Mouse (Mus musculus): ENCODE data around the gene Arid3a.

Gene Arid3a

GRCm38 (mm10) chr10:79945507-79946234 lies 18.8 kb downstream of the Arid3a start:
- in situ Hi-C loops (cut with MseI, MboI): no loop called here

- in situ Hi-C loops (cut with MseI, MboI): no loop called here
Measured at GRCm38 (mm10) chr10:79946752-79947322, 20.0 kb downstream of the Arid3a start.

- in situ Hi-C loops (cut with MseI, MboI): no loop called here
Measured at GRCm38 (mm10) chr10:79947502-79947901, 20.7 kb downstream of the Arid3a start.

GRCm38 (mm10) chr10:79949873-79950272 lies 23.0 kb downstream of the Arid3a start:
- in situ Hi-C loops (cut with MseI, MboI): loop anchor here in 1 of 2 experiments (10.0 kb wide), 1 partner anchor 65 kb away; the partner anchor contains the start of gene Elane

- in situ Hi-C loops (cut with MseI, MboI): loop anchor here in 1 of 2 experiments (10.0 kb wide), 1 partner anchor 66 kb away; the partner anchor contains the start of gene Elane
Measured at GRCm38 (mm10) chr10:79950661-79951060, 23.8 kb downstream of the Arid3a start.

- in situ Hi-C loops (cut with MseI, MboI): loop anchor here in 1 of 2 experiments (10.0 kb wide), 1 partner anchor 69 kb away; the partner anchor contains the start of gene Elane
Measured at GRCm38 (mm10) chr10:79953946-79954345, 27.1 kb downstream of the Arid3a start.

GRCm38 (mm10) chr10:79955691-79956090 lies 28.8 kb downstream of the Arid3a start:
- in situ Hi-C loops (cut with MseI, MboI): loop anchor here in 1 of 2 experiments (10.0 kb wide), 1 partner anchor 71 kb away; the partner anchor contains the start of gene Elane

- in situ Hi-C loops (cut with MseI, MboI): loop anchor here in 1 of 2 experiments (10.0 kb wide), 1 partner anchor 72 kb away; the partner anchor contains the start of gene Elane
Measured at GRCm38 (mm10) chr10:79956643-79957154, 29.9 kb downstream of the Arid3a start.

GRCm38 (mm10) chr10:79958140-79958816 lies 31.4 kb downstream of the Arid3a start:
- in situ Hi-C loops (cut with MseI, MboI): loop anchor here in 1 of 2 experiments (10.0 kb wide), 1 partner anchor 73 kb away; the partner anchor contains the start of gene Elane

- in situ Hi-C loops (cut with MseI, MboI): loop anchor here in 1 of 2 experiments (10.0 kb wide), 1 partner anchor 75 kb away; the partner anchor contains the start of gene Elane
Measured at GRCm38 (mm10) chr10:79959412-79959811, 32.6 kb downstream of the Arid3a start.

- in situ Hi-C loops (cut with MseI, MboI): loop anchor here in 1 of 2 experiments (10.0 kb wide), 1 partner anchor 75 kb away; the partner anchor contains the start of gene Elane
Measured at GRCm38 (mm10) chr10:79959847-79960601, 33.2 kb downstream of the Arid3a start, which contains the start of gene Wdr18. Gene Wdr18 (plus strand): TSS chr10:79960152.

GRCm38 (mm10) chr10:79960671-79961294 lies 33.9 kb downstream of the Arid3a start:
- in situ Hi-C loops (cut with MseI, MboI): no loop called here

GRCm38 (mm10) chr10:79964727-79965126 lies 37.9 kb downstream of the Arid3a start:
- in situ Hi-C loops (cut with MseI, MboI): no loop called here

GRCm38 (mm10) chr10:79965325-79965724 lies 38.5 kb downstream of the Arid3a start:
- in situ Hi-C loops (cut with MseI, MboI): no loop called here

- in situ Hi-C loops (cut with MseI, MboI): no loop called here
Measured at GRCm38 (mm10) chr10:79966886-79967400, 40.1 kb downstream of the Arid3a start.

GRCm38 (mm10) chr10:79968181-79968580 lies 41.3 kb downstream of the Arid3a start:
- in situ Hi-C loops (cut with MseI, MboI): no loop called here

- in situ Hi-C loops (cut with MseI, MboI): no loop called here
Measured at GRCm38 (mm10) chr10:79969124-79969568, 42.3 kb downstream of the Arid3a start.

GRCm38 (mm10) chr10:79970415-79971182 lies 43.8 kb downstream of the Arid3a start, which contains the start of gene Grin3b:
Gene Grin3b (plus strand): TSS chr10:79970715.
- in situ Hi-C loops (cut with MseI, MboI): no loop called here

- in situ Hi-C loops (cut with MseI, MboI): no loop called here
Measured at GRCm38 (mm10) chr10:79971183-79971497, 44.3 kb downstream of the Arid3a start.

All from mouse trophoblast stem cell (cell line).